Mouse (Mus musculus) heart, embryonic 11.5 days (tissue): Measurements from ENCODE around the gene Cks1brt. TPM values are rescaled to one million over a fixed set of nuclear protein-coding genes. Genes with fewer than 3 reads are reported as not detected.
"Not testable (repeated sequence)": the region's sequence is repeated elsewhere in the genome, so short reads cannot be mapped to it uniquely, and the experiment has no call there.

Experiments used
- ATAC-seq: fragments of 200-750 bp; cut with Nextera tagmentation; replicated peaks from 2 replicates; pipeline ENCODE4 v1.8.0; 2017; ENCODE audit warnings: moderate library complexity; ENCODE audit not compliant: insufficient number of reproducible peaks, low FRiP score, low TSS enrichment
- H3K27ac ChIP-seq: fragments of 300-500 bp; sonication (generic); 2 replicates; pipeline ENCODE4 v1.5.1; 2014; ENCODE audit warnings: mild to moderate bottlenecking, low read depth, low read length
- H3K27me3 ChIP-seq: fragments of 300-500 bp; sonication (generic); 2 replicates; pipeline ENCODE4 v1.6.1; 2014; ENCODE audit warnings: mild to moderate bottlenecking, low read length, mixed read lengths; ENCODE audit not compliant: control insufficient read depth, insufficient read depth
- H3K36me3 ChIP-seq: fragments of 300-500 bp; sonication (generic); 2 replicates; pipeline ENCODE4 v1.6.1; 2014; ENCODE audit warnings: mild to moderate bottlenecking, low read length, moderate library complexity, mixed read lengths; ENCODE audit not compliant: control insufficient read depth, insufficient read depth
- H3K4me1 ChIP-seq: fragments of 300-500 bp; sonication (generic); 2 replicates; pipeline ENCODE4 v1.6.1; 2014; ENCODE audit warnings: low read length; ENCODE audit not compliant: control insufficient read depth, insufficient read depth
- H3K4me2 ChIP-seq: fragments of 300-500 bp; sonication (generic); 2 replicates; pipeline ENCODE4 v1.6.1; 2014; ENCODE audit warnings: mild to moderate bottlenecking, moderate library complexity
- H3K4me3 ChIP-seq: fragments of 300-500 bp; sonication (generic); 2 replicates; pipeline ENCODE4 v1.5.1; 2014; ENCODE audit warnings: low read depth, low read length
- H3K9ac ChIP-seq: fragments of 300-500 bp; sonication (generic); 2 replicates; pipeline ENCODE4 v1.6.1; 2014; ENCODE audit warnings: mild to moderate bottlenecking, low read depth, low read length, moderate library complexity
- H3K9me3 ChIP-seq: fragments of 300-500 bp; sonication (generic); replicated peaks from 2 replicates; pipeline ENCODE4 v1.6.1; 2016; ENCODE audit warnings: low read length; ENCODE audit not compliant: control insufficient read depth
- WGBS: fragments of 180-500 bp; shearing (Covaris S2); extraction: QIAGEN DNeasy Blood & Tissue Kit; methylation state at CpG from one replicate; pipeline ENCODE4 v1.1.7; 2014; ENCODE audit not compliant: insufficient replicate concordance; 5-methylcytosine and 5-hydroxymethylcytosine counted together
- polyA plus RNA-seq: library from polyadenylated mRNA; unstranded; fragments of >200 nt; fragmentation: Nextera tagmentation; extraction: Ambion mirVana; gene quantifications from 2 replicates; pipeline ENCODE4 v1.2.1, GENCODE M21; 2014

Cks1brt gene
- polyA plus RNA-seq, 1 experiment from 2014 or later: not detected

GRCm38 (mm10) chr8:85132335-85132734 is 19.4 kb upstream of the Cks1brt start:
- no peaks in the 10 kb centered on the region for H3K36me3 ChIP-seq

GRCm38 (mm10) chr8:85135690-85136089 is 16.0 kb upstream of the Cks1brt start:
- H3K9ac ChIP-seq, ATAC-seq, H3K36me3 ChIP-seq, H3K4me2 ChIP-seq, H3K27me3 ChIP-seq, H3K4me3 ChIP-seq, H3K27ac ChIP-seq, H3K9me3 ChIP-seq, H3K4me1 ChIP-seq: not testable (repeated sequence)
- 77% methylated on average over 2 of the region's 2 CpGs for WGBS

More at GRCm38 (mm10) chr8:85132335-85132734, 19.4 kb upstream of the Cks1brt start:
- Histone ChIP-seq H3K4me1 (no peaks in the 10 kb centered on the region), H3K9ac (no peak overlapping the region), H3K9me3 (no peaks in the 10 kb centered on the region), H3K4me2 (no peak overlapping the region), H3K27me3 (no peaks in the 10 kb centered on the region), H3K27ac (no peak overlapping the region), H3K4me3 (no peak overlapping the region)
- ATAC-seq: no peak
- WGBS: 86% methylated on average over 1 of the region's 1 CpGs

- H3K4me1 ChIP-seq: no peaks in the 10 kb centered on the region
- H3K27me3 ChIP-seq: no peaks in the 10 kb centered on the region
- no peak for ATAC-seq
- no peak overlapping the region for H3K4me3 ChIP-seq
- H3K9me3 ChIP-seq: peaks cover 10% of the 10 kb centered on the region; the same call in 1 of the 2 replicates
- H3K9ac ChIP-seq: no peak overlapping the region
- no peaks in the 10 kb centered on the region for H3K36me3 ChIP-seq
- H3K4me2 ChIP-seq: no peak overlapping the region
- 83% methylated on average over 4 of the region's 4 CpGs for WGBS
- no peak overlapping the region for H3K27ac ChIP-seq
Measured at GRCm38 (mm10) chr8:85142516-85142915, 9.2 kb upstream of the Cks1brt start.

- 30% methylated on average over 14 of the region's 14 CpGs for WGBS
- 0 out of 2 replicates have a peak, but pooled peaks cover 3% of the 10 kb centered on the region for H3K27me3 ChIP-seq
- no peak overlapping the region for H3K9ac ChIP-seq
- H3K4me3 ChIP-seq: no peak overlapping the region
- H3K27ac ChIP-seq: no peak overlapping the region
- no peaks in the 10 kb centered on the region for H3K36me3 ChIP-seq
- no peak overlapping the region for H3K4me2 ChIP-seq
- H3K4me1 ChIP-seq: no peaks in the 10 kb centered on the region
- H3K9me3 ChIP-seq: no peaks in the 10 kb centered on the region
- no peak for ATAC-seq
Measured at GRCm38 (mm10) chr8:85171291-85171690, 19.6 kb downstream of the Cks1brt start.

- no peak overlapping the region for H3K27ac ChIP-seq
- H3K9ac ChIP-seq: no peak overlapping the region
- ATAC-seq: no peak
- no peak overlapping the region for H3K4me2 ChIP-seq
- H3K4me1 ChIP-seq: no peaks in the 10 kb centered on the region
- no peaks in the 10 kb centered on the region for H3K36me3 ChIP-seq
- 0 out of 2 replicates have a peak, but pooled peaks cover 3% of the 10 kb centered on the region for H3K27me3 ChIP-seq
- H3K9me3 ChIP-seq: no peaks in the 10 kb centered on the region
- 81% methylated on average over 7 of the region's 7 CpGs for WGBS
- H3K4me3 ChIP-seq: no peak overlapping the region
Measured at GRCm38 (mm10) chr8:85175892-85176291, 24.2 kb downstream of the Cks1brt start.

- no peaks in the 10 kb centered on the region for H3K36me3 ChIP-seq
- no peak overlapping the region for H3K9ac ChIP-seq
- no peak overlapping the region for H3K27ac ChIP-seq
- H3K4me2 ChIP-seq: no peak overlapping the region
- ATAC-seq: no peak
- no peaks in the 10 kb centered on the region for H3K27me3 ChIP-seq
- WGBS: 52% methylated on average over 1 of the region's 1 CpGs
- H3K9me3 ChIP-seq: no peaks in the 10 kb centered on the region
- no peak overlapping the region for H3K4me3 ChIP-seq
- H3K4me1 ChIP-seq: no peaks in the 10 kb centered on the region
Measured at GRCm38 (mm10) chr8:85192346-85192745, 40.6 kb downstream of the Cks1brt start.

GRCm38 (mm10) chr8:85220220-85220619 is 68.5 kb downstream of the Cks1brt start:
- H3K4me1 ChIP-seq: no peaks in the 10 kb centered on the region
- no peak overlapping the region for H3K4me3 ChIP-seq
- H3K36me3 ChIP-seq: no peaks in the 10 kb centered on the region
- WGBS: 64% methylated on average over 4 of the region's 4 CpGs
- ATAC-seq: no peak
- no peak overlapping the region for H3K27ac ChIP-seq
- H3K27me3 ChIP-seq: no peaks in the 10 kb centered on the region
- no peak overlapping the region for H3K4me2 ChIP-seq
- H3K9ac ChIP-seq: no peak overlapping the region
- no peaks in the 10 kb centered on the region for H3K9me3 ChIP-seq

GRCm38 (mm10) chr8:85220992-85221391 is 69.3 kb downstream of the Cks1brt start:
- Histone ChIP-seq H3K9me3 (no peaks in the 10 kb centered on the region), H3K27ac (peak overlapping the region; percentile 62; the same call in 1 of the 2 replicates), H3K36me3 (no peaks in the 10 kb centered on the region), H3K9ac (no peak overlapping the region), H3K4me2 (no peak overlapping the region), H3K4me3 (no peak overlapping the region), H3K27me3 (no peaks in the 10 kb centered on the region), H3K4me1 (no peaks in the 10 kb centered on the region)
- ATAC-seq: peak; percentile 55
- 32% methylated on average over 6 of the region's 6 CpGs for WGBS
